Mouse (Mus musculus) small intestine, adult 2 months (tissue): Measurements from ENCODE around the gene F2rl3.

ENCODE experiments used
- CTCF ChIP-seq: fragments of 200-500 bp; IDR thresholded peaks from 2 replicates; pipeline ENCODE4 v1.5.1; 2012; ENCODE audit warnings: low read depth, mild to moderate bottlenecking, control low read depth, inconsistent platforms, low read length, moderate library complexity, mixed read lengths; ENCODE audit not compliant: insufficient replicate concordance, insufficient read length; ENCODE audit errors: extremely low read depth
- POLR2A ChIP-seq: fragments of 200-500 bp; IDR thresholded peaks from 2 replicates; pipeline ENCODE4 v1.6.1; 2012; ENCODE audit warnings: low read depth, mild to moderate bottlenecking, control low read depth, inconsistent platforms, low read length, moderate library complexity

GRCm38 (mm10) chr8:72756031-72756430 is 5.6 kb upstream of the F2rl3 start:
- TF ChIP-seq CTCF (no peak), POLR2A (no peak)
